In genomic region chr12:111816528-111816927, GRCm38 (mm10) we compare ENCODE assay signal across 8 mouse cellular contexts. TPM values are rescaled to one million over a fixed set of nuclear protein-coding genes. Genes with fewer than 3 reads are reported as not detected.
DNase-seq lines count a peak whose midpoint lies in the region; ATAC-seq and TF ChIP-seq lines count a peak whose summit lies in the region.

No protein-coding gene starts in this region.

- no peak for TF ChIP-seq EP300 in lung, postnatal 0 days (IDR thresholded peaks at IDR 0.05)

- no peak overlapping the region for H3K9ac ChIP-seq in hindbrain, embryonic 12.5 days
- H3K9ac ChIP-seq in hindbrain, embryonic 14.5 days = no peak overlapping the region
- no peak overlapping the region; the same call in 1 of the 2 replicates for H3K9ac ChIP-seq in heart, embryonic 11.5 days (ENCODE audit: low read depth, low read length)
- no peak overlapping the region for H3K9ac ChIP-seq in lung, postnatal 0 days (replicated peaks; ENCODE audit: low read depth)

- no peak for ATAC-seq in hindbrain, embryonic 12.5 days (ENCODE audit: low FRiP score)
- no peak for ATAC-seq in hindbrain, embryonic 14.5 days (ENCODE audit: low FRiP score)
- no peak for ATAC-seq in heart, embryonic 11.5 days (replicated peaks; ENCODE audit: insufficient number of reproducible peaks, low FRiP score, low TSS enrichment)
- ATAC-seq in lung, postnatal 0 days = no peak
- ATAC-seq in monocyte, adult 5-6 weeks (replicated peaks; ENCODE audit: insufficient number of reproducible peaks, low FRiP score, low TSS enrichment, poor library complexity, severe bottlenecking) = no peak

- no peak for DNase-seq in hindbrain, embryonic 14.5 days (ENCODE audit: low spot score)
- peak; percentile 63 for DNase-seq in adrenal gland, postnatal 14 days
- DNase-seq in kidney, postnatal 4 days = peak; percentile 58 to 76
- no peak for DNase-seq in lung, postnatal 0 days (ENCODE audit: low spot score)
- no peak for DNase-seq in cerebellum, adult 8-10 months

- no peaks in the 10 kb centered on the region for H3K9me3 ChIP-seq in hindbrain, embryonic 12.5 days (replicated peaks)
- no peaks in the 10 kb centered on the region for H3K9me3 ChIP-seq in hindbrain, embryonic 14.5 days (ENCODE audit: control insufficient read depth, low read length)
- H3K9me3 ChIP-seq in heart, embryonic 11.5 days (replicated peaks; ENCODE audit: control insufficient read depth, low read length) = no peaks in the 10 kb centered on the region
- H3K9me3 ChIP-seq in lung, postnatal 0 days (ENCODE audit: low read length) = no peaks in the 10 kb centered on the region

- H3K27ac ChIP-seq in hindbrain, embryonic 12.5 days = no peak overlapping the region
- no peak overlapping the region for H3K27ac ChIP-seq in hindbrain, embryonic 14.5 days
- H3K27ac ChIP-seq in heart, embryonic 11.5 days (ENCODE audit: low read depth, low read length) = no peak overlapping the region
- peak overlapping the region; percentile 98 for H3K27ac ChIP-seq in lung, postnatal 0 days (ENCODE audit: low read length)

- H3K4me3 ChIP-seq in hindbrain, embryonic 12.5 days = no peak overlapping the region
- no peak overlapping the region for H3K4me3 ChIP-seq in hindbrain, embryonic 14.5 days (replicated peaks; ENCODE audit: low read length)
- H3K4me3 ChIP-seq in heart, embryonic 11.5 days (ENCODE audit: low read depth, low read length) = 0 out of 2 replicates have a peak overlapping the region, but pooled peaks have one; percentile 17
- H3K4me3 ChIP-seq in lung, postnatal 0 days (ENCODE audit: low read depth, low read length) = no peak overlapping the region

- H3K4me2 ChIP-seq in hindbrain, embryonic 12.5 days (replicated peaks) = peak overlapping the region; percentile 11; the same call in 1 of the 2 replicates
- H3K4me2 ChIP-seq in hindbrain, embryonic 14.5 days (replicated peaks) = no peak overlapping the region
- H3K4me2 ChIP-seq in heart, embryonic 11.5 days = peak overlapping the region; percentile 96; the same call in 1 of the 2 replicates
- peak overlapping the region; percentile 60 for H3K4me2 ChIP-seq in lung, postnatal 0 days (replicated peaks; ENCODE audit: low read depth, low read length)

- TF ChIP-seq CTCF in lung, postnatal 0 days (IDR thresholded peaks at IDR 0.05) = no peak

- no peaks in the 10 kb centered on the region for H3K27me3 ChIP-seq in hindbrain, embryonic 12.5 days
- no peaks in the 10 kb centered on the region for H3K27me3 ChIP-seq in hindbrain, embryonic 14.5 days (ENCODE audit: control insufficient read depth, insufficient read depth, low read length)
- no peaks in the 10 kb centered on the region for H3K27me3 ChIP-seq in heart, embryonic 11.5 days (ENCODE audit: control insufficient read depth, insufficient read depth, low read length)
- H3K27me3 ChIP-seq in lung, postnatal 0 days (replicated peaks; ENCODE audit: insufficient read depth, low read length) = no peaks in the 10 kb centered on the region

- 57% methylated on average over 13 of the region's 13 CpGs for WGBS in hindbrain, embryonic 12.5 days
- WGBS in hindbrain, embryonic 14.5 days = 69% methylated on average over 13 of the region's 13 CpGs
- 53% methylated on average over 13 of the region's 13 CpGs for WGBS in heart, embryonic 11.5 days (ENCODE audit: insufficient replicate concordance)
- 52% methylated on average over 13 of the region's 13 CpGs for WGBS in lung, postnatal 0 days

- H3K36me3 ChIP-seq in hindbrain, embryonic 12.5 days = no peaks in the 10 kb centered on the region
- no peaks in the 10 kb centered on the region for H3K36me3 ChIP-seq in hindbrain, embryonic 14.5 days (replicated peaks; ENCODE audit: control insufficient read depth, insufficient read depth)
- H3K36me3 ChIP-seq in heart, embryonic 11.5 days (ENCODE audit: control insufficient read depth, insufficient read depth, low read length) = no peaks in the 10 kb centered on the region
- no peaks in the 10 kb centered on the region for H3K36me3 ChIP-seq in lung, postnatal 0 days (ENCODE audit: insufficient read depth, low read length)

- peaks cover 38% of the 10 kb centered on the region for H3K4me1 ChIP-seq in hindbrain, embryonic 12.5 days
- H3K4me1 ChIP-seq in hindbrain, embryonic 14.5 days (replicated peaks; ENCODE audit: control insufficient read depth, insufficient read depth, low read length) = peaks cover 15% of the 10 kb centered on the region
- H3K4me1 ChIP-seq in heart, embryonic 11.5 days (ENCODE audit: control insufficient read depth, insufficient read depth, low read length) = peaks cover 45% of the 10 kb centered on the region
- H3K4me1 ChIP-seq in lung, postnatal 0 days (ENCODE audit: insufficient read depth, low read depth, low read length) = peaks cover 27% of the 10 kb centered on the region

RNA-seq across cellular contexts. Expression of gene Zfyve21, which starts 2.6 kb away (rescaled TPM):
- 53.5 and 56.8 TPM in 2 replicates for polyA plus RNA-seq in hindbrain, embryonic 12.5 days (2016; fragmentation: Nextera tagmentation; extraction: Ambion mirVana)
- polyA plus RNA-seq in hindbrain, embryonic 14.5 days (2014; fragmentation: Nextera tagmentation; extraction: Ambion mirVana) = 36.7 and 40.1 TPM in 2 replicates
- total RNA-seq in adrenal gland, postnatal 14 days (2021) = 91.0 and 96.9 TPM in 2 replicates
- 83.3 and 93.7 TPM in 2 replicates for polyA plus RNA-seq in heart, embryonic 11.5 days (2014; fragmentation: Nextera tagmentation; extraction: Ambion mirVana)
- polyA plus RNA-seq in lung, postnatal 0 days (2015; fragmentation: Nextera tagmentation; extraction: Ambion mirVana) = 160 and 163 TPM in 2 replicates
- total RNA-seq in monocyte, adult 5-6 weeks (2017) = 1.0 to 3.8 TPM (median 3.5 TPM) in 3 replicates

RNA-seq across cellular contexts. Expression of gene Xrcc3, which starts 2.9 kb away (rescaled TPM):
- 5.8 and 6.4 TPM in 2 replicates for polyA plus RNA-seq in hindbrain, embryonic 12.5 days (2016; fragmentation: Nextera tagmentation; extraction: Ambion mirVana)
- 2.6 and 3.1 TPM in 2 replicates for polyA plus RNA-seq in hindbrain, embryonic 14.5 days (2014; fragmentation: Nextera tagmentation; extraction: Ambion mirVana)
- total RNA-seq in adrenal gland, postnatal 14 days (2021) = 18.6 and 20.8 TPM in 2 replicates
- 7.9 and 8.8 TPM in 2 replicates for polyA plus RNA-seq in heart, embryonic 11.5 days (2014; fragmentation: Nextera tagmentation; extraction: Ambion mirVana)
- polyA plus RNA-seq in lung, postnatal 0 days (2015; fragmentation: Nextera tagmentation; extraction: Ambion mirVana) = 1.8 and 2.1 TPM in 2 replicates
- total RNA-seq in monocyte, adult 5-6 weeks (2017) = 0.11 to 2.1 TPM (median 1.9 TPM) in 3 replicates

RNA-seq across cellular contexts. Expression of gene Klc1, which starts 57.9 kb away (rescaled TPM):
- polyA plus RNA-seq in hindbrain, embryonic 12.5 days (2016; fragmentation: Nextera tagmentation; extraction: Ambion mirVana) = 430 and 446 TPM in 2 replicates
- polyA plus RNA-seq in hindbrain, embryonic 14.5 days (2014; fragmentation: Nextera tagmentation; extraction: Ambion mirVana) = 586 and 635 TPM in 2 replicates
- total RNA-seq in adrenal gland, postnatal 14 days (2021) = 99.9 and 115 TPM in 2 replicates
- 94.9 and 101 TPM in 2 replicates for polyA plus RNA-seq in heart, embryonic 11.5 days (2014; fragmentation: Nextera tagmentation; extraction: Ambion mirVana)
- 86.1 and 89.6 TPM in 2 replicates for polyA plus RNA-seq in lung, postnatal 0 days (2015; fragmentation: Nextera tagmentation; extraction: Ambion mirVana)
- 142 to 241 TPM (median 173 TPM) in 3 replicates for total RNA-seq in monocyte, adult 5-6 weeks (2017)

Comparison
In these comparisons a context has a peak if more than half of its experiments do, and no peak if none do; other contexts are left out.
1. DNase-seq: peak in adrenal gland, postnatal 14 days (single experiment) and kidney, postnatal 4 days (2 of 2); none in hindbrain, embryonic 14.5 days (single experiment), lung, postnatal 0 days (single experiment) and cerebellum, adult 8-10 months (single experiment).